Mouse (Mus musculus): ENCODE data around the gene Tnr.

The Tnr gene

DNA sequence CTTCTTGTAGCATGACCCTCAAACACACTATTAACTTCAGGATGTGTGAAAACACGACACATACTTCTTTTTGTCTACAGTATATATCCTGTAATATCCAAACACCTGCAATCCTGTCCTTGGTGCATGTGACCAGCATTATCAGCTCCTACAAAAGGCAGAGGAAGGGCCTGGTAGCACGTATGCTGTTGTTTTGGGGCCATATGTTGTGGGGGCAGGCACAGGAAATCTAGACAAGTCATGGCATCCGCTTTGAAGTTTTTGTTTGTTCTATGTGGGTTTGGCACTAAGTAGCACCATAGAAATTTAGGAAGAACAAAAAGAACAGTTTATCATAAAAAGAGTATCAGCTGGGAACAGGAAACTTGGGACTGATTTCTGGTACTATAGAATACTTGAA, 105.5 kb downstream of the Tnr start:
- DNase-seq (ENCODE audit: low read depth in 1 of 2, low spot score in 2 of 2) = no peak

DNA sequence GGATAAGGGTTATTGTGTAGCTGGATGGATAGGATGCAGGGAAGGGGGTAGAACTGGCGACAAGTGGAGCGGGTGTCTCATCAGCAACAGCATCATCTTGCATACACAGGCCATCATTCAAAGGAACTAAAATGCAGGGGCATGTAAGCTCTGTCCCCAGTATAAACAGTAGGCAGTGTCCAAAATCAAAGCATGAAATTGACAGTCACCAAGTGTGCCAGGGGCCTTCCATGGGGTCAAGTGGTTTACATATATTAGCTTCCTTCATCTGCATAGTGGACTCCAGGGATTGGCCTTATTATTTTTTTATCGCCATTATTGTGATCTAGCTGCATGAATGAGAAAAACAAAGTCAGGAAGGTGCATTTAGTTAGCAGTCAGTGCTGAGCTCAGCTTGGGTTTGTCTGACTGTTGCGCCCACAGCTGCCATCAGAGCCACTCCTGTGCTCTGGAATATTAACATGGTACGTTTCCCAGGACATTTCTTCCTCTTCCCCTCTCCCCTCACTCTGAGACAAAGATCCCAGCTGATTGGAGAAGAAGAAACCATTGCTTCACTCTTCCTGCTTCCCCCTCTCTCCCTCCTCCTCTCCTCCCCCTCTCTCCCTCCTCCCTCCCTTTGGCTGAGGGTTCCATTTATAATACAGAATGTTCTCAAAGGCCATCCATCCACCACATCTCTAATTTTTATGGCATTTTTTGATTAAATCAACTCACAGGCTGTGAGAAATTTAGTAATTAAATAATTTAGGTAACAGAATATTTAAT, 106.4 kb downstream of the Tnr start:
- no peak for DNase-seq (ENCODE audit: low read depth in 1 of 2, low spot score in 2 of 2)

DNA sequence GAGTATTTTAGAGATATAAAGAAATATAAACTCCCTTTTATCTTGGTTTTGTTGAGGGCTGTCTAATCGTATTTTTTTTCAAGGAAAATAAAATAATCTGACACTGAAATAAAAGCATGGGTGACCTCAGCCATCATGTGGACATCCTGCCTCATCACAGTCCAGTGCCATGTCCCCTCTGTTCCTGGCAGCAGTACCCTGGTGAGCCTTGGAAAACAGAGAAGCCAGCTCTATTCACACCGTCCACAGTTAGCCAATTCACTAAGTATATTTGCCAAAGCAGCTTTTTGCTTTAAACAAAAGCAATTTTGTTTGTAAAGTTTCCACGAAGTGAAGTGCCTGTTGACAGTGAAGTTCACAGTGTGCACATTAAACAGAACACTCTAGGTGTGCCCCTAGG, 109.0 kb downstream of the Tnr start:
- no peak for DNase-seq (ENCODE audit: low read depth in 1 of 2, low spot score in 2 of 2)

DNA sequence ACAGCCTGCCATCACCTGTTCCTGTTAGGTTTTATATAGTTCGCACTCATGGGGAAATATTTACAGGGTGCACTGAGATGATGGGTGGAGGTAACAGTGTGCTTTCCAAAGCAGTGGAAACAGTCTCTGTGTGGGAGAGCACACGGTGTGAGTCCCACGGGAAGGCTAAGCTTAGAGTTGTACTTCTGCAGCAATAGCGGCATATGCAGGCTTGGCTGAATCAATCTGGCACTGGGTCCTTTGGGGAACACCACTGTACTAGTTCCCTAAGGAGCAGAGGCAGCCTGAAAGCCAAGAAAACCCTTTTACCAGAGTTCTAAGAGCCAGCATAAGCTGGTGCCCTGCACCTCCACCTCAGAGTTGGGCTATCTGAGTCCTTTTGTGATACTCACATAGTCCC, 115.8 kb downstream of the Tnr start:
- no peak for DNase-seq (ENCODE audit: low read depth in 1 of 2, low spot score in 2 of 2)

DNA sequence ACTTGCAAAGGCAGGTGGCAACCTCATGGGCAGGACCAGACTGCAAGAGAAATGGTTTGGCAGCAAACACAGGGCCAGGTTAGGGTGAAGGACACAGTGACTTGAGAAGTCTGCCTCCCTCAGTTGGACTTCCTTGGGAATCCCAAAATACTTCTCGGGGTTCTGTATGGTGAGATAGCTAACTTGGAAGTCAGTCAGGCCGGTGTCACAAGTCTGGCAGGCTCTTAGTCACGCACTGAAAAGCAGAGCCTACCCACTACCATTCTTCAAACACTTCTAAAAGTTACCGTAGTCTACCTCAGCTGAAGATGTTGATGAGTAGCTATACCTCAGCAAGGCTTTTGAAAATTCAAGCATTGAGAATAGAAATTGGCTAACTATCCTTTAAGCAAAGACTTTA, 122.2 kb downstream of the Tnr start:
- DNase-seq (ENCODE audit: low read depth in 1 of 2, low spot score in 2 of 2) = no peak

DNA sequence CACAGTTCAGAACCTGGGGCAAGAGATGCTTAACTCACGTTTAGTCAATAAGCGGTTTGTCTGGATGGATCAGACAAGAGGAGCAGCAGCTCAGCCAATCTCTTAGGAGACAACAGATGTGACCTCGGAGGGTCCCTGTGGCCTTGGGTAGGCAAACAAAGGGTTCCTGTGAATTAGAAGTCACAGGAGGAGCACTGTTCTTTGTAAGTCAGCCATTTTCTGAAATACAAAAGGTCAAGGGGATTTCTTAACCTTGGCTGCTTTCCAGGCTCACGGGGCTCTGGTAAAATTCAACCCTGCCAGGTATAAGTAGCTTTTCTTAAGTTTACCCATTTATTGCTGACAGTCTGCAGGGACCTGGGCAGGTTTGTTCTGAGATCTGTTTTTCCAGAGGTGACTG, 126.9 kb downstream of the Tnr start:
- DNase-seq (ENCODE audit: low read depth in 1 of 2, low spot score in 2 of 2) = no peak

DNA sequence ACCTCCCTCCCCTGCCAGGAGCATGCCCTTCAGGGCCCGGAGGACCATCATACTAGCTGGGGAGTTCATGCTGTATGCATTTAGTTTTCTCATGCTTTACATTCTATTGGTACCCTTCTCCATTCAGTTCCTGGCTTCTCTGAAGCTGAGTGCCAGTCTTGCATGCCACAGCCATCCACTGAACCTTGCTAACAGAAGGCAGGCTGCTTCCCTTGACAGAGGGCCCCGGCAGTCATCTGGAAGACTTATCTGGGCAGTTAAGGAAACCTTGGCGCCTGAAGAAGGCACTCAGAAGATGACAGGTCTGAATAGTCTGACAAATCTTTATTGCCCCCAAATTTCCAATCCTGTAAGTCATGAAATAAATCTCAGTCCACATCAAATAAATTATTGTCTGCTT, 131.7 kb downstream of the Tnr start:
- DNase-seq (ENCODE audit: low read depth in 1 of 2, low spot score in 2 of 2) = no peak

DNA sequence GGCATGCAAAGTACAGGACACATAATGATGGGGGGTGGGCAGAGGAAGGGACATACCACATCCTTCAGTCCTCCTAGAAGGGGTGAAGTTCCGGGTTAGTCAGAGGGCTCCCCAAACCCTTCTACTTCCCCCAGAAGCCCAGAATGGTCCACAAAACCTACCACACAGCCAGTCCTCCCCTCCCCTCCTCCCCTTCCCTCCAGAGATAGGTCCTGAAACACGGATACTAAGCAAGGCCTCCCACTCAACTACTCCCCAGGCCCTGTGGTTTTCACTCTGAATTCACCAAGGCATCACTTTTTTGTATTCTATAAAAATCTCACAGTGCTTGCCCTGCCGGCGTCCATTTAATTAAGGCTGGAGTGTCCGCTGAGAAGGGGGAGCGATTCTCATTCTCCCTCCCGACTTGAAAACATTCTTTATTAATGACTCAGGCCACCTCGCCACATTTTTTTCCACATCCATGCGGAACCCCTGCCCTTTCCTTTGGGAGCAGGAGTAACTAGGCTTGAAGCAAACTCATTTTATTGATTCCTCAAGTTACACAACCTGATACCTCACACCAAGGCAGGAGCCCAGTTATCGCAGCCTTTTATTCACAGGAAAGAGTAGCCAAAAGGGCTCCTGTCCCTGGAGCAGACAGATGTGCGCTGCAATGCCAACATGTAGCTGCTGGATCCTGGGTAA, 134.4 kb downstream of the Tnr start:
- DNase-seq (ENCODE audit: low read depth in 1 of 2, low spot score in 2 of 2) = no peak

DNA sequence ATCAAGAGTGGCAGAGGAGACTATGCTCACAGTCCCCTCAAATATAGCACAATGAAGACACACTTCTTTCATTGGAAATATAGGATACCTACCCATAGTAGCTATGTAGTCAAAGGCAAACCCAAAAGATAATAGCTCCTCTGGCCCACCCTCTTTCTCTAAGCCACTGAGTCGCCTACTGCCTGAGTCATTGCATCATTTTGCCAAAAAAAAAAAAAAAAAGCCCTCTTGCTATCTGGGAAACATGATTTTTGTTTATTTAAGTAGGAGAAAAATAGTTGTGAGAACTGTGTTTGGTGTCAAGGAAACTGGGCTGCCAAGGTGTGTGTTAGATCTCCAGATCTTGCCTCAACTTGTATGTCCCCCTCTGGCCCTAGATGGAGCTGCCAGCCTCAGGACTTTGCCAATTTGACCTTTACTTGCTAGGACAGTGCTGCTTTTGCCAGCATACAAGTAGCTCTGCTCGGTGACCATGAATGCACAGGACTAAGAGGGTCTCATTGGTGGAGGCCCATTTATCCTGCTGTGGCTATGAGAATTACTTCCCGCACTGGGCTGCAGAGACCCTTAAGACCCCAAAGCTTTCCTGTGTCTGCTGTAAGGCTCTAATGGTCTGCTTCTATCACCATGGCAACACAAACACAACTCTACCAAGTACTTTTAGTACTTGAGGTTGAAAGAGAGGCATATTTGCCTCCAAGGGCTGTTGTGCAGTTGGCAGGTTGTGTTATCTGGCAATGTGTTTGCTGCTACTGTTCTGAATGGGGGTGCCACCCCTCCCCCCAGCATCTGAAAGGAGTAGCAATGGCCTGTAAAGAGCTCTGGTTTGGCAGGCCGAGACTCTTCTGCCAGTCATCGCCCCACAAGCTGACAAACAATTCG, 137.3 kb downstream of the Tnr start:
- no peak for DNase-seq (ENCODE audit: low read depth in 1 of 2, low spot score in 2 of 2)

DNA sequence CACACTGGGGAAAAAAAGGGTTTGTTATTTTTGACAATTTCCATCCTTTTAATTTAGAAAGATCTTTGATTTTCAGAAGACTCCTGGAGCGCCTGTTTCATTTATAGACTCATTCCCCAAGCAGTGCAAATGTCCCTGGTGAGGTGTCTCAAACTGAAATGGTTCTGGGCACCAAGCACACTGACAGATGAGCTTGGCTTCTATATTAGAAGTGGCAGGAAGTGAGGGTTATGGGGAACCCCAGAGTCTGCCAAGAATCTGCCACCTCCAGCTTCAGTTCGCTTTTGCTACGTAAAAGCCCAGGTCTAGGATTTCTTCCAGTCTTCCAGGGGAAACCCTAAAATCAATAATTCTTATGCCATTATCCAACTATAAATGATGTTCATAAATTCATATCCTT, 140.9 kb downstream of the Tnr start:
- no peak for DNase-seq (ENCODE audit: low read depth in 1 of 2, low spot score in 2 of 2)

DNA sequence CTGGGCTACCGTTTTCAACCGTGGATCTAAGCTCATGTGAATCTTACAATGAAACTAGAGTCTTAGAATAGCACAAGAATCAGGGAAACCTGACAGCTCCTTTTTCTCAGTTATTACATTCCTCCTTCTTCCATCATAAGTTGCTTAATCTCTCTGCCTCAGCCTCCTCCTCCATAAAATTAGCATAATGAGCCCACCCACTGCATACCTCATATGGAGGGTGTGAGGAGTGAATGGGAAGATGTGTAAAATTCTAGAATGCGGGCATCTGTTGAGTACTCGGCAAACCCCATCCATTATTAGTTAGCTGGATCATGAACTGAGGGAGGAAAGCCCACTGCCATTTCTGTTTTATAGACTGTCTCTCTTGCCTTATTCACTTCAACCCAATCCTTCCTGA, 141.4 kb downstream of the Tnr start:
- no peak for DNase-seq (ENCODE audit: low read depth in 1 of 2, low spot score in 2 of 2)

DNA sequence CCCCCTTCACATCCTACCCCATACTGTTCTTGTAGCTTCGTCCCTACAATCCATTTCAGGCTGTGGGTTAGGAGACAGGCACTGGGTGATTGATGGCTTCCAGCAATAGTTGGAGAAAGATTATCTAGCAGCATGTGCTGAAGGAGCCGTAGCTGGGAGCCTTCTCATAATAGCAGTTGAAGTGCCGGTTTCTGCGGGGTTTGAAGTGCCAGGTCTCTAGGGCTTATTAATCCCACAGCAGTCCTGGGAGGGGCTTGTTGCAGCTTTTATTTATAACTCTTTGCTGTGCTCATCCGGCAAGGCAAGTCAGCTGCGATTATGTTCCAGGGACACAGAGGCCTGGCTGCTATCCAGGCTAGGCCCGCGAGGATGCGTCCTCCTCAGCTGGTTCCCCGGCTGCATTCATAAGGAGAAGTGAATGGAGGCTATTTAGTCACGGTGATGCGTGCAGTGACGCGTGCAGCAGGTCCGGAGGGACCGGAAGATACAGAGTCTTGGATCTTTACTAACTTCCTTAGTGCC, 147.1 kb downstream of the Tnr start:
- no peak for DNase-seq (ENCODE audit: low read depth in 1 of 2, low spot score in 2 of 2)

DNA sequence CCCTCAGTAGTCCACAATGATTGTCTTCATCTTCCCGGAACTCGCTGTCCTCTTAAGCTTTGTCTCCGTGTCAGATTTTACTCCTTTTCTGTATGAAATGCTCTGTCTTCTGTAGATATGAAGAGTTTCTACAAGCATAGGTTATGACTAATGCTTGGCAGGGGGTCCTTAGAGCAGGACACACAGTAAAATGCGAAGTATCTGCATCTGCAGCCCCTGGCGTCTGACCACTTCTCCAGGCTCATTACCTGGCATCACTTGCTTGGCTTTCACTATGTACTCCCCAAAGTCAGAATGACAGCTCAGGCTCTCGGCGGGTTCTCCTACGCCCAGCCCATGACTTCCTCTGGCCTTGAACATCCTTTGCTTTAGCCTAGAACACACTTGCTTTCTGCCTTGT, 147.6 kb downstream of the Tnr start:
- no peak for DNase-seq (ENCODE audit: low read depth in 1 of 2, low spot score in 2 of 2)

DNA sequence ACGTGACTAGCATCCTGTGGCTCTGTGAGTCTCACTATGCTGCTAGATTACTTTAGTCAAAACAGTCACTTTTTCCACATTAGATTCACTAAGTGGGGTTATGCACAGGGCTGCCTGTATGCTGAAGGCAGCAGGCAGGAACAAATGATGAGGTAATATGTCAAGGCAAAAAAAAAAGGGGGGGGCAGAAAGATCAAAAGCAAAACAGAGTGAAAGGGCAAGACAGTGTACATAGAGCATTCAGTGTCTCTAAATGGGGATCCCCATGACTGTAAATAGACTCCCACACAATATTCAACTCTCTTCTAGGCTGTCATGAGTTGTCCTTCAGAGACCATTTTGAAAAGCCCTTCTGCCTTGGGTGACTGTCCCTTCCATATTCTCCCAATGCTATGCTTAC, 150.7 kb downstream of the Tnr start:
- no peak for DNase-seq (ENCODE audit: low read depth in 1 of 2, low spot score in 2 of 2)

DNA sequence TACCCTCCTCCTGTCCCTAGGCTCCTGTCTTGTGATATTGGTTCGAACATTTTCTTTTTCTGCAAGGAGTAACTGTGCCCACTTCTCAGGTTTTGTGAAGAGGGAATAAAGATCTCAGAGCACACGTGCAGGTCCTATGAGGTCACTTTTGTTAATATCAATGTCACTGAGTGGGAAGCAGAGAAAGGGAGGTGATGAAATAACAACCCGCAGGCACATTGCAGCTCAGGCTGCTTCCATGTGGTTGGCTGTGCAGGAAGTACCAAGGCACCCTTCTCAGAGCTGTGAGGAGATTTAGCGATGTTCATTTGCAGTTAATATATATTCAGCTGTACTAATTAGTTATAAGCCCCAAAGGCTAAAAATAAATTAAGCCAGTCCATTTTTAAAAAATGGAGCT, 151.9 kb downstream of the Tnr start:
- no peak for DNase-seq (ENCODE audit: low read depth in 1 of 2, low spot score in 2 of 2)

DNA sequence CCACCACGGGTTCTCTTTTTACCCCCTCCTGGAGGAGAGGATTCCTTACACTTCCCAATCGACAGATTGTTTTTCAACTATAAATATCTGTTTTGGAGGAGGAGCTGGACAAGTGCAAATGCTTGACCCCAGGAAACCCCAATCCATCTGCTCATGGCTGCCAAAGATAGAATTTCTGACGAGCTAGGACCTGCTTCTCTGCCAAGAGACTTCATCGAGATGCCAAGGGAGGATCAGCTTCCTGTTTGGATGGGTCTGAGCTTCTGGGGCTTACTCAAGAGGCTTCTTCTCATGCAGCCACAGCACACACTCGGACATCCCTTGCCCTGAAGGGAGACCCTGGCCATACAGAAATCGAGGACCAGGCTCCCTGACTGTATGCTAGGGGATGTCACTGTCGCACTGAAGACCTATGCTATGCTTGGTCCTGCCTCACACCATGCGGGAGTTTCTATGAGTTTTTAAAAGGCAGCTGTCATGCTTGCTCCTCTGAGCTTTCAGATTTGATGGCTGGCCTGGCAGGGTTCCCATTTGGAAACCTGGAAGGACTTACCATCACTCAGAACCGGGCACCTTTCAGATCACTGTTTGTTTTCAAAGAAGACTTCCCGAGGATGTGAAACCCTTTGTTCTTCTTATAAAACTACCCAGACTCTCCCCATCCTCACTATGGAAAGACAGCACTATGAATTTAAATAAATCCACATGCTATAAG, 154.8 kb downstream of the Tnr start:
- DNase-seq (ENCODE audit: low read depth in 1 of 2, low spot score in 2 of 2) = no peak

DNA sequence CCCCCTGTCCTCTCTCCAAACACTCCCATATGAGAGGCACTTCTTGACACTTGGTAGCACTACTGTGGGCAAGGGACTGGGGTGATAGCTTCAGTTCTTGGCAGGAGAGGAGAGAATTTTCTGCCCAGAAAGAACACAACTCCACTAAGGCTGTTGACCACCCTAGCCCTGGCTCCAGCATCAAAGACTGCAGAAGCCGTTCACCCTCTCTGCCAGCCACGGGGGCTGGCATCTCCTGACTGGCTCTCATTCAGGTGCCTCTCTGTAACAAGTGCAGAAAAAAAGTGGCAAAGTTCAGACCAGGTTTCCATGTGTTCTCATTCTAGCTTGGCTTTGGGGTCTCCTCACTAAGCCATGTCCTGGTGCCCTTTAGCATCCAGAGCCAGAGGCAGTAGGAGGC, 157.7 kb downstream of the Tnr start:
- DNase-seq (ENCODE audit: low read depth in 1 of 2, low spot score in 2 of 2) = no peak

DNA sequence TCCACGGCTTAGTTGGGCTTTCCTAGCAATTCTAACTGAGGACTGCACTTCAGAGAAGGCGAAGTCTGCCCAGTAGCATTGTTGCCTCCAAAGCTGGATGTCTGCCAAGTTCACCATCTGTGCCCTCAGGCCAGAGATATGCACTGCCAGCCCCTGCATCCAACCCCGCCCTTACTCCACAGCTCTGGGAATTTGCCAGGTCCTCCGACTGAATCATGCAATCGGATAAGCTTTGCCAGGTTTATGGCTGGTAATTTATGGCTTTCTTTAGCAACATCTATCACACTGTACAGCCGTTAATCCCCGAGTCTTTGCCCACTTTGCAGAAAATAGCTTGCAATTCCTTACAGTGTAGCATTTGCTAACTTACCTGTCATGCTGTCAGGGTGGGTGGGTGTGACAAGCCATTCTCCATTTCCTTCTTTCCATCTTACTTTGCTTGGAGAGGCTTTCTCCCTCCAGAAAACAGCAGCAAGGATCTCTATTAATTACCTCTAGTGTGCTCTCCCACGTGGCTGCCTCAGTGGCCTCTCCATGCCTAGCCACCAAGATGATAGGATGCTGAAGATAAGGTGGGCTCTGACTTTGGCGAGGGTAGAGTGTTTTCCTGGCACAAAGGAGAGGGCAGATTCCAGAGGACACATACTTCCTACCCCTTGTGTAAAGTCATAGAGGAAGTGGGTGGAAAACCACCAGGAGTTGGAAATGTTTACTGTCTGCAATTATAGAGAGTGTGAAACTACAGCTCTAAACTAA, 163.1 kb downstream of the Tnr start:
- DNase-seq (ENCODE audit: low read depth in 1 of 2, low spot score in 2 of 2) = no peak

DNA sequence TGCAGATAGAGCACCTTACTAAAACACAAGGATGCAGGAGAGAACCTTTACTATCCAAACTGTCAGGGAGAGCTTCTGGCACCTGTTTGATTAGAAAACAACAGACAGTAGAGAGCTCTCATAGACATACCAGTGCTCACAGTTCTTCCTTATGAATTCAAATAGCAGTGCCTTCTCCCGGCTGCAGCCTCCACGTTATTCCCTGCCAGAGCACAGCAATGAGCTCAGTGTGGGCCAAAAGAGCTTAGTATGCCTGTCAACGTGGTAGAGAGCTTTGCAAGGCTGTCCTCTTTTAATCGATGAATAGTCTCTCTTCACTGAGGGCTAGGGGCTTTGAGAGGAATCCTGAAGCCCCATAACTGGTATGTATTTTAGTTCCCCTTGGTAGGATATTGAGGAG, 173.1 kb downstream of the Tnr start:
- no peak for DNase-seq (ENCODE audit: low read depth in 1 of 2, low spot score in 2 of 2)

DNA sequence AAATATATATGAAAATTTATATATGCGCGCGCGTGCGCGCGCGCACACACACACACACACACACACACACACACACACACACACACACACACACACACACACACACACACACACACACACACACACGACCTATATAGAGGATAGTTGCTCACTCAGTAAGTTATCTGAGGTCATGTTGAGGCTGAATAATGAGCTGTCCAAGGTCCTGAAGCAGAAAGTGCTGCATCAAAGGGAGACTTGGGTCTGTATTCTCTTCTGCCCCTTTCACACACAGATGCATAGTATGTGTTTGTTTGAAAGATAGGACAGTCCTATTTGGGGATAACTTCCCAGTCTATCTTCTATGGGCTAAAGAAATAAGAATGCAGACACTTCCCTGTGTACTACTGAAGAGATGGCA, 178.5 kb downstream of the Tnr start:
- DNase-seq (ENCODE audit: low read depth in 1 of 2, low spot score in 2 of 2) = no peak

Data from monocyte, adult 2 months (primary cell).